Mouse (Mus musculus): ENCODE measurements around the gene Apoc3. TPM values are rescaled to one million over a fixed set of nuclear protein-coding genes. Genes with fewer than 3 reads are reported as not detected.

The Apoc3 gene
- total and polyA plus RNA-seq, 2 experiments from 2014 or later = not detected

GRCm38 (mm10) chr9:46256177-46256576 lies 20.7 kb upstream of the Apoc3 start:
- Histone ChIP-seq H3K27ac (ENCODE audit: low read depth, low read length) (no peak overlapping the region), H3K4me1 (ENCODE audit: insufficient read depth, low read length) (no peaks in the 10 kb centered on the region), H3K9me3 (ENCODE audit: low read length) (no peaks in the 10 kb centered on the region), H3K36me3 (ENCODE audit: insufficient read depth, low read length) (no peaks in the 10 kb centered on the region), H3K27me3 (ENCODE audit: insufficient read depth, low read length) (peaks cover 6% of the 10 kb centered on the region), H3K4me3 (ENCODE audit: low read depth, low read length) (no peak overlapping the region), H3K9ac (replicated peaks; ENCODE audit: low read length, poor library complexity, severe bottlenecking) (no peak overlapping the region), H3K4me2 (ENCODE audit: low read depth, low read length, poor library complexity, severe bottlenecking) (no peak overlapping the region)
- ATAC-seq (ENCODE audit: low FRiP score) (no peak), DNase-seq (ENCODE audit: low spot score) (no peak)
- 90% methylated on average over 7 of the region's 7 CpGs for WGBS
- TF ChIP-seq CTCF (IDR thresholded peaks at IDR 0.05) = no peak

GRCm38 (mm10) chr9:46246752-46247324 lies 11.4 kb upstream of the Apoc3 start:
- H3K27me3 ChIP-seq (ENCODE audit: insufficient read depth, low read length) = 0 out of 2 replicates have a peak, but pooled peaks cover 4% of the 10 kb centered on the region
- peak; percentile 93 for DNase-seq (ENCODE audit: low spot score)
- H3K4me1 ChIP-seq (ENCODE audit: insufficient read depth, low read length) = no peaks in the 10 kb centered on the region
- no peak overlapping the region for H3K9ac ChIP-seq (replicated peaks; ENCODE audit: low read length, poor library complexity, severe bottlenecking)
- peak; percentile 74; the same call in 1 of the 2 replicates for ATAC-seq (ENCODE audit: low FRiP score)
- H3K9me3 ChIP-seq (ENCODE audit: low read length) = no peaks in the 10 kb centered on the region
- H3K4me2 ChIP-seq (ENCODE audit: low read depth, low read length, poor library complexity, severe bottlenecking) = no peak overlapping the region
- WGBS = 22% methylated on average over 11 of the region's 11 CpGs
- TF ChIP-seq CTCF (IDR thresholded peaks at IDR 0.05) = peak; percentile 94
- H3K27ac ChIP-seq (ENCODE audit: low read depth, low read length) = no peak overlapping the region
- no peaks in the 10 kb centered on the region for H3K36me3 ChIP-seq (ENCODE audit: insufficient read depth, low read length)
- H3K4me3 ChIP-seq (ENCODE audit: low read depth, low read length) = no peak overlapping the region

- Histone ChIP-seq H3K4me2 (ENCODE audit: low read depth, low read length, poor library complexity, severe bottlenecking) (no peak overlapping the region), H3K4me3 (ENCODE audit: low read depth, low read length) (no peak overlapping the region), H3K9me3 (ENCODE audit: low read length) (no peaks in the 10 kb centered on the region), H3K27ac (ENCODE audit: low read depth, low read length) (no peak overlapping the region), H3K36me3 (ENCODE audit: insufficient read depth, low read length) (no peaks in the 10 kb centered on the region), H3K27me3 (ENCODE audit: insufficient read depth, low read length) (0 out of 2 replicates have a peak, but pooled peaks cover 4% of the 10 kb centered on the region), H3K4me1 (ENCODE audit: insufficient read depth, low read length) (no peaks in the 10 kb centered on the region), H3K9ac (replicated peaks; ENCODE audit: low read length, poor library complexity, severe bottlenecking) (no peak overlapping the region)
- ATAC-seq (ENCODE audit: low FRiP score) = no peak
- WGBS = 58% methylated on average over 8 of the region's 8 CpGs
- TF ChIP-seq CTCF (IDR thresholded peaks at IDR 0.05) = no peak
- DNase-seq (ENCODE audit: low spot score) = no peak
These were observed 8.1 kb upstream of the Apoc3 start for GRCm38 (mm10) chr9:46243584-46243983.

- H3K4me1 ChIP-seq (ENCODE audit: insufficient read depth, low read length) = no peaks in the 10 kb centered on the region
- 0 out of 2 replicates have a peak, but pooled peaks cover under 1% of the 10 kb centered on the region for H3K27me3 ChIP-seq (ENCODE audit: insufficient read depth, low read length)
- no peak overlapping the region for H3K4me2 ChIP-seq (ENCODE audit: low read depth, low read length, poor library complexity, severe bottlenecking)
- whole genome bisulfite sequencing = 74% methylated on average over 4 of the region's 4 CpGs
- no peaks in the 10 kb centered on the region for H3K36me3 ChIP-seq (ENCODE audit: insufficient read depth, low read length)
- DNase-seq (ENCODE audit: low spot score) (no peak), ATAC-seq (ENCODE audit: low FRiP score) (no peak)
- H3K9ac ChIP-seq (replicated peaks; ENCODE audit: low read length, poor library complexity, severe bottlenecking) = no peak overlapping the region
- H3K9me3 ChIP-seq (ENCODE audit: low read length) = no peaks in the 10 kb centered on the region
- H3K4me3 ChIP-seq (ENCODE audit: low read depth, low read length) = no peak overlapping the region
- TF ChIP-seq CTCF (IDR thresholded peaks at IDR 0.05) = no peak
- no peak overlapping the region for H3K27ac ChIP-seq (ENCODE audit: low read depth, low read length)
These were observed 7.7 kb upstream of the Apoc3 start for GRCm38 (mm10) chr9:46243122-46243521.

GRCm38 (mm10) chr9:46241818-46242217 lies 6.4 kb upstream of the Apoc3 start:
- H3K9ac ChIP-seq (replicated peaks; ENCODE audit: low read length, poor library complexity, severe bottlenecking) = no peak overlapping the region
- no peak overlapping the region for H3K4me3 ChIP-seq (ENCODE audit: low read depth, low read length)
- no peak for ATAC-seq (ENCODE audit: low FRiP score)
- H3K4me2 ChIP-seq (ENCODE audit: low read depth, low read length, poor library complexity, severe bottlenecking) = no peak overlapping the region
- no peaks in the 10 kb centered on the region for H3K4me1 ChIP-seq (ENCODE audit: insufficient read depth, low read length)
- H3K27me3 ChIP-seq (ENCODE audit: insufficient read depth, low read length) = no peaks in the 10 kb centered on the region
- no peak for TF ChIP-seq CTCF (IDR thresholded peaks at IDR 0.05)
- H3K36me3 ChIP-seq (ENCODE audit: insufficient read depth, low read length) = no peaks in the 10 kb centered on the region
- no peaks in the 10 kb centered on the region for H3K9me3 ChIP-seq (ENCODE audit: low read length)
- 76% methylated on average over 2 of the region's 2 CpGs for WGBS
- H3K27ac ChIP-seq (ENCODE audit: low read depth, low read length) = no peak overlapping the region
- no peak for DNase-seq (ENCODE audit: low spot score)

- WGBS = 71% methylated on average over 7 of the region's 7 CpGs
These were observed 5.2 kb upstream of the Apoc3 start, which contains the start of gene Apoa4 for GRCm38 (mm10) chr9:46240526-46241153. Gene Apoa4, plus strand, starts transcription at chr9:46240696.

More at GRCm38 (mm10) chr9:46240526-46241153, 5.2 kb upstream of the Apoc3 start, which contains the start of gene Apoa4:
- no peak for ATAC-seq (ENCODE audit: low FRiP score)
- Histone ChIP-seq H3K9ac (replicated peaks; ENCODE audit: low read length, poor library complexity, severe bottlenecking) (no peak within 1 kb of the TSS), H3K4me2 (ENCODE audit: low read depth, low read length, poor library complexity, severe bottlenecking) (no peak within 1 kb of the TSS), H3K9me3 (ENCODE audit: low read length) (no peaks in the 10 kb centered on the region), H3K27me3 (ENCODE audit: insufficient read depth, low read length) (no peaks in the 10 kb centered on the region), H3K36me3 (ENCODE audit: insufficient read depth, low read length) (no peaks in the 10 kb centered on the region), H3K27ac (ENCODE audit: low read depth, low read length) (no peak within 1 kb of the TSS), H3K4me1 (ENCODE audit: insufficient read depth, low read length) (no peaks in the 10 kb centered on the region), H3K4me3 (ENCODE audit: low read depth, low read length) (no peak within 1 kb of the TSS)
- no peak for DNase-seq (ENCODE audit: low spot score)
- no peak for TF ChIP-seq CTCF (IDR thresholded peaks at IDR 0.05)

All from midbrain, postnatal 0 days (tissue).